Mouse (Mus musculus) stomach, embryonic 16.5 days (tissue): Measurements from ENCODE around the gene Smim13. TPM values are rescaled to one million over a fixed set of nuclear protein-coding genes. Genes with fewer than 3 reads are reported as not detected.

ENCODE experiments used
- ATAC-seq: fragments of 200-750 bp; cut with Nextera tagmentation; 2 replicates; pipeline ENCODE4 v1.8.0; 2017; ENCODE audit warnings: moderate number of reproducible peaks, moderate TSS enrichment; ENCODE audit not compliant: insufficient read depth, low FRiP score
- H3K27ac ChIP-seq: fragments of 300-500 bp; sonication (generic); 2 replicates; pipeline ENCODE4 v1.5.1; 2014; ENCODE audit warnings: low read length
- H3K27me3 ChIP-seq: fragments of 300-500 bp; sonication (generic); 2 replicates; pipeline ENCODE4 v1.6.1; 2014; ENCODE audit warnings: low read length, control low read depth, mixed read lengths; ENCODE audit not compliant: control insufficient read depth, insufficient read depth
- H3K36me3 ChIP-seq: fragments of 300-500 bp; sonication (generic); 2 replicates; pipeline ENCODE4 v1.6.1; 2014; ENCODE audit warnings: low read length; ENCODE audit not compliant: control insufficient read depth, insufficient read depth
- H3K4me1 ChIP-seq: fragments of 300-500 bp; sonication (generic); 2 replicates; pipeline ENCODE4 v1.6.1; 2014; ENCODE audit warnings: low read length, control low read depth, mixed read lengths; ENCODE audit not compliant: control insufficient read depth, insufficient read depth
- H3K4me2 ChIP-seq: fragments of 300-500 bp; sonication (generic); 2 replicates; pipeline ENCODE4 v1.6.1; 2014; ENCODE audit warnings: low read depth, low read length, mixed read lengths
- H3K4me3 ChIP-seq: fragments of 300-500 bp; sonication (generic); replicated peaks from 2 replicates; pipeline ENCODE4 v1.5.1; 2014; ENCODE audit warnings: mild to moderate bottlenecking, low read length
- H3K9ac ChIP-seq: fragments of 300-500 bp; sonication (generic); 2 replicates; pipeline ENCODE4 v1.6.1; 2014; ENCODE audit warnings: low read length
- H3K9me3 ChIP-seq: fragments of 300-500 bp; sonication (generic); replicated peaks from 2 replicates; pipeline ENCODE4 v1.6.1; 2016; ENCODE audit warnings: low read length, control low read depth; ENCODE audit not compliant: control insufficient read depth
- WGBS: fragments of 180-500 bp; shearing (Covaris S2); extraction: QIAGEN DNeasy Blood & Tissue Kit; methylation state at CpG from one replicate; pipeline ENCODE4 v1.1.7; 2014; 5-methylcytosine and 5-hydroxymethylcytosine counted together
- polyA plus RNA-seq: library from polyadenylated mRNA; unstranded; fragments of >200 nt; fragmentation: Nextera tagmentation; extraction: Ambion mirVana; gene quantifications from 2 replicates; pipeline ENCODE4 v1.2.1, GENCODE M21; 2015

The Smim13 gene
- polyA plus RNA-seq, 1 experiment from 2014 or later = 14.4 TPM

DNA sequence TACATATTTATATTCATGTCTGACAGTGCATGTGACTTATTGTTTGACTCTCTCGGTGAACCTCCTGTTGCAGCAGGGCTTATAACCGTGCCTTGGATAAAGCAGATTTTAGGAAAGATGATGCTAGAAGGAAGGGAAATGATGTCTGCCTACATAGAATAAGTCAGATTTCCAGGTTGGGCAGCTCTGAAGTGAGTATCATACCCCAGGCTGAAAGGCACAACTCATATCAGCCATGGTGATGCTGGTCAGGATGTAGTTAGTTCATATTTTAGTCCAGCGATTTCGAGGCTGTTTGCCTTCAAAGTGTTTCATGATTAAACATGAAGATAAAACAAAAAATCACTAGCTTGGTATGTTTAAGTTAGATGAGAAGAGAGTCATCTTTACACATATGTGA, 75.7 kb downstream of the Smim13 start:
- 82% methylated on average over 4 of the region's 4 CpGs for WGBS
- Histone ChIP-seq H3K4me3 (no peak overlapping the region), H3K9ac (no peak overlapping the region), H3K9me3 (no peaks in the 10 kb centered on the region), H3K4me2 (no peak overlapping the region), H3K4me1 (peaks cover 4% of the 10 kb centered on the region), H3K27me3 (no peaks in the 10 kb centered on the region), H3K36me3 (0 out of 2 replicates have a peak, but pooled peaks cover 3% of the 10 kb centered on the region), H3K27ac (no peak overlapping the region)
- ATAC-seq = no peak

DNA sequence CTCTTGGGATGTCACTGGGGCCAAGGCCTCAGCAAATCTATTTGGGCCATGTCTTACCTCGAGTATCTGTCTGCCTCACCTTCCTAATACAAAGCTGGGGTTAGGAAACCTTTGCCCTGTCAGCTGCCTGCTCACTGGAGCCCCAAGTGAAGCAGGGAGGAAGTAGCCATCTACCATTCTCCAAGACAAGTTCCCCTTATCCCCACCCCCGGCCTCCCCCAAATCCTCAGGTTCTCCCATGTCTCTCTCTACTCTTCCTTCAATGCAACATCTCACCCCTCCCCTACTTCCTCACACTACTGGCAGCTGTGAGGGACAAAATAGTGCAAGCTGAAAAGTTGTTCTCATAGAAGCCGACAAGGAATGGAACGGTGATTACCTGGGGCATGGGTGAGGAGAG, 76.5 kb downstream of the Smim13 start:
- ATAC-seq = no peak
- peaks cover 4% of the 10 kb centered on the region; the same call in 1 of the 2 replicates for H3K4me1 ChIP-seq
- WGBS = 78% methylated on average over 4 of the region's 4 CpGs
- H3K27ac ChIP-seq = no peak overlapping the region
- H3K9ac ChIP-seq = no peak overlapping the region
- 0 out of 2 replicates have a peak, but pooled peaks cover 3% of the 10 kb centered on the region for H3K36me3 ChIP-seq
- H3K4me3 ChIP-seq = no peak overlapping the region
- H3K9me3 ChIP-seq = no peaks in the 10 kb centered on the region
- H3K4me2 ChIP-seq = no peak overlapping the region
- no peaks in the 10 kb centered on the region for H3K27me3 ChIP-seq

Other genes with a start within 250 kb of the Smim13 start
- gene Pak1ip1, start 248.8 kb upstream of the Smim13 start, polyA plus RNA-seq = 68.0 and 70.5 TPM in 2 replicates
- gene Tmem14c, start 233.6 kb upstream of the Smim13 start, polyA plus RNA-seq = 249 and 264 TPM in 2 replicates
- gene Mak, start 170.1 kb upstream of the Smim13 start, polyA plus RNA-seq = 0.35 and 0.49 TPM in 2 replicates
- not detected in 2 replicates for gene Gcm2, start 138.8 kb upstream of the Smim13 start, polyA plus RNA-seq
- 0.31 and 0.32 TPM in 2 replicates for gene Sycp2l, start 135.5 kb upstream of the Smim13 start, polyA plus RNA-seq
- gene Elovl2, start 29.4 kb upstream of the Smim13 start, polyA plus RNA-seq = 6.1 and 7.2 TPM in 2 replicates
- not detected in 2 replicates for gene Gm17364, start 24.1 kb downstream of the Smim13 start, polyA plus RNA-seq
- 25.0 and 28.3 TPM in 2 replicates for gene Nedd9, start 237.5 kb downstream of the Smim13 start, polyA plus RNA-seq